Mouse (Mus musculus): ENCODE results near the gene Exosc5. TPM values are rescaled to one million over a fixed set of nuclear protein-coding genes. Genes with fewer than 3 reads are reported as not detected.

The Exosc5 gene
- 10 to 100 TPM; 20.3 to 23.2 TPM for total RNA-seq (2021)
- long read RNA-seq, experiment 1, transcript Exosc5-201 (6 exons, 1,020 nt), result major isoform, 28 of 41 reads
- long read RNA-seq, experiment 1, partial matches to known transcripts, result 2 of 41 reads
- long read RNA-seq, experiment 1, other reads (novel, unspliced or antisense), result 11 of 41 reads
- long read RNA-seq, experiment 2, transcript Exosc5-201 (6 exons, 1,020 nt), result major isoform, 23 of 29 reads
- long read RNA-seq, experiment 2, partial matches to known transcripts, result 0 of 29 reads
- long read RNA-seq, experiment 2, other reads (novel, unspliced or antisense), result 6 of 29 reads

DNA sequence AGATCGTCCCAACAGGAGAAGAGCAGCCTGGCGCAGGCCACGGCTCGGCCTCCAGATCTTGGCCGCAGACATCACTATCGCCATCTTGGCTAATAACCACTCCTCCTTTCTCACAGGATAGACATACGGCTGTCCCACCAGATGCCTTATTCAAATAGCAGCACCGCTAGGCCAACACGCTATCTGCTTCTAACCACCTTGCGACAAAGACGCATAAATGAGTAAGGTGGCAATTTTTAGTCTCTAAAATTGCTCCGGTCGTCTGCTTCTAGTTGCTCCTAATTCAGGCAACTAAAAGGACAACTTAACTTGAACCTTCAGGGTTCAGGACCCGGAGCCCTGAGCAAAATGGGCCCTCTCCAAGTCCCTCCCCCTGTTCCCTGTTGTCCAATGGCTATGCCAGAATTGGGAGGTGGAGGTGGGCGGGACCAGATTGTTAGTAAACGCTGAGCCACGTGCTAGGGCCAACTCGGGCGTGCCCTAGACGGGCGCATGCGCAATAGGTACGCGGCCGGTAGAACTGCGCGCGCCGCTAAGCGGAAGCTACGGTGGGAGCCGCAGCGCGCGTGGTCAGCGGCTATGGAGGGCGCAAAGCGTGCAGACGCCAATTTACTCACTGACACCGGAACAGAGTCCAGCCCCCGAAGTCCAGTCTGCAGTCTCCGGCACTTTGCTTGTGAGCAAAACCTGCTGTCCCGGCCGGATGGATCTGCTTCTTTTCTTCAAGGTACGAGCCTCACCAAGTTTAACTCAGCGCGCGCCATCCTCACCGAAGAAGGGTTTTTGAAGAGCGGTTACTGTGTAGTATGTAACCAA is at the start of gene Exosc5, which contains the start of gene Bckdha:
Gene Exosc5 (plus strand): TSS at position 508 of the 816 bp plus-strand sequence.
Gene Bckdha (minus strand): TSS at position 325 of the 816 bp plus-strand sequence.
- peak; percentile 99 to 100 for DNase-seq
- intact Hi-C loops (cut with DNase I), result no loop called here

DNA sequence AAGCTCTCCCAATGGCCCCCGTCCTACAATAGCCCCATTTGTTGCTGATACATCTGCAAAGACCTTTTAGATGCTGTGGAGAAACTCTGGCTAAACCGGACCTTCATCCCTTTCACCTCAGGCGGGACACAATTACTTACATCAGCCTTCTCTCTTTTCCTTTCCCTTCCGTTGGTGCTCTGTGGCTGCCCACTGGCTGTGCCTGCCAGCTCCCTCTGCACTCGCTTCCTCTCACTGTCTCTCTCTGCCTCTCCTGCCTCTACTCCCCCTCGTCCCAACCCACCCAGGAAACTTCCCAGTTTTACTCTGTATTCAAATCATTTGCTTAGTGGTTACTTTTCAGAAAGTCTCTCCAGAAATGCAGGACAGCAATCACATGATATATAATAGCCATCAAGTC is 48.9 kb upstream of the Exosc5 start:
- DNase-seq, result no peak
- intact Hi-C loops (cut with DNase I), result no loop called here

DNA sequence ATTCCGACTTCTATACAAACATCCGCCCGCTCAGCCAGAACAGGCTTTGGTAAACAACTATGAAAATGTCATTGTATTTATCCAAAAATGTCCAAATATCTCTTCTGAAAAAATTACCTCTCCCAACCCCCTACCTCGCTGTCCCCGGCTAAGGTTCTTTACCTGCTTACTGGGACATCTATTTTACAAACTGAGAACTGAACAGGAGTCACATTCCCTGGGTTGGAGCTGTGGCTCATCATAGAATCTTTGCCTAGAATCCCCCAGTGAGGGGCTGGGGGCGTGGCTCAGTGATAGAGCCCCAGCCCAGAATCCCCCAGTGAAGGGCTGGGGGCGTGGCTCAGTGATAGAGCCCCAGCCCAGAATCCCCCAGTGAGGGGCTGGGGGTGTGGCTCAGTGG is 47.5 kb upstream of the Exosc5 start:
- no peak for DNase-seq
- intact Hi-C loops (cut with DNase I), result no loop called here

DNA sequence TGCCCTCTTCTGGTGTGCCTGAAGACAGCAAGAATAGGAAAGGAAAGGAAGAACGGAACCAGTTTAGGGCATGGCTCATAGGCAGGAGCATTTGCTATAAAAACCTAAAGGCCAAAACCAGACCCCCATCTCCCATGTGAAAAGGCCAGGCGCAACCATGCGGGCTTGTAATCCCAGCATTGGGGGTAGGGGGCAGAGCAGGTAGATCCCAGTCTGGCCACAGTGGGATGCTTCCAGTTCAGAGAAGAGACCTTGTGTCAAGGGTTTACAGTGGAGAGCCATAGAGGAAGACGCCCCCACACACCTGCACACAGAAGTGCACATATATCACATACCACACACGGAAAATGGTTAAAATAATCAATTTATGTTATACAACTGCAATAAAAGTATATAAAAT is 44.9 kb upstream of the Exosc5 start:
- intact Hi-C loops (cut with DNase I), result no loop called here
- DNase-seq, result no peak

DNA sequence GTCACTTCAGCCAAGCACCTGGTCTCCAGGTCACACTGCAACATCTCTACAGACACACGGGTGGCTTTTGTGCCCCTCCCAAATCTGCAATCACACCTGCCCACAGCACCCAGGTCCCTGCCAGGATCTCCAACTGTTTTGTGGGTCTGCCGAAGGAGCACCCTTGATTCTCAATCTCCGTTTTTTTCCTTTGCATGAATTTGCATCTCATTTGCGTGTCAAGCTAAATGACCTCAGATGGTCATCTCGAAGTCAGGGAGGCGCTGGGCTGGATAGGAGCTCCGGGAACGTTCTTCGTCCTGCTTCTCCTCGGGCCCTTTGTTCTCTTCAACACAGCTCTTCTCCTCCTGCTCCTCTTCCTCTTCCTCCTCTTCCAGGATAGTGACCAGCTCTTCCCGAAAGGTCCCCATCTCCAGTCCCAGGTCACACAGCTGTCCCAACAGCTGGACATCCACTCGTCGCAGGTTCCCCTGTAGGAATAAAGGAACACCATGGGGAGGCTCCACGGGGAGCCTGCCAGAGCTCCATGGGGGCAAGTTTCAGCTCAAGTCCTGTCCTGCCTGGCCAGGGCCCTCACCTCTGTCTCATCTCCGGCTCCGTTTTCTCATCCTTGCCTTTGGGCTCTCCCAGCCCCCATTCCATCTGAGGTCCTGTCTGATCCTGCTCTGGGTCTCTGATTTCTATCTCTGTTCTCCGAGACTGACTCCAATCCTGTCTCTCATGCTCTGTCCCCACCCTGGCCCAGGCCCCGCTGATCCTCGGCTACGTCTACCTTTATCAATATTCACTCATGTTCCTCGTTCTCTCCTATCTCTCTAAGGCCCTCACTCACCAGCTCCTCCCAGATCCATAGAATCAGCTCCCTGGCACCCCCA is 43.9 kb upstream of the Exosc5 start:
- intact Hi-C loops (cut with DNase I), result no loop called here
- DNase-seq, result peak in 1 of 2 experiments; percentile 9

DNA sequence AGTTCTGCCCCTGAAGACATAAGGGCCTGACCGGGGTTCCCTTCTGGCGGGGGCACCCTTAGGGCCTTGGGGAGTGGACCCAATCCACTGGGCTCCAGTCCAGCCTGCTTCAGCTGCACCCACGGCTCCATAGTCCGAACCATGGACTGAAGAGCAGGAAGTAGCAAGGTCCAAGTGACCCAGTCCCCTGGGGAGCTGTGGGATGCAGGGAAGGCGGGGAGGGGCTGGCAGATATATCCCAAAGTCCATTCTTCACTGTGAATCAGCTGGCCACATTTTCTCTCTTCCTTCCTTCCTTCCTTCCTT is 43.3 kb upstream of the Exosc5 start, which contains the start of gene Erich4:
Gene Erich4 (minus strand): TSS at position 187 of the 306 bp plus-strand sequence.
- intact Hi-C loops (cut with DNase I), result no loop called here

DNA sequence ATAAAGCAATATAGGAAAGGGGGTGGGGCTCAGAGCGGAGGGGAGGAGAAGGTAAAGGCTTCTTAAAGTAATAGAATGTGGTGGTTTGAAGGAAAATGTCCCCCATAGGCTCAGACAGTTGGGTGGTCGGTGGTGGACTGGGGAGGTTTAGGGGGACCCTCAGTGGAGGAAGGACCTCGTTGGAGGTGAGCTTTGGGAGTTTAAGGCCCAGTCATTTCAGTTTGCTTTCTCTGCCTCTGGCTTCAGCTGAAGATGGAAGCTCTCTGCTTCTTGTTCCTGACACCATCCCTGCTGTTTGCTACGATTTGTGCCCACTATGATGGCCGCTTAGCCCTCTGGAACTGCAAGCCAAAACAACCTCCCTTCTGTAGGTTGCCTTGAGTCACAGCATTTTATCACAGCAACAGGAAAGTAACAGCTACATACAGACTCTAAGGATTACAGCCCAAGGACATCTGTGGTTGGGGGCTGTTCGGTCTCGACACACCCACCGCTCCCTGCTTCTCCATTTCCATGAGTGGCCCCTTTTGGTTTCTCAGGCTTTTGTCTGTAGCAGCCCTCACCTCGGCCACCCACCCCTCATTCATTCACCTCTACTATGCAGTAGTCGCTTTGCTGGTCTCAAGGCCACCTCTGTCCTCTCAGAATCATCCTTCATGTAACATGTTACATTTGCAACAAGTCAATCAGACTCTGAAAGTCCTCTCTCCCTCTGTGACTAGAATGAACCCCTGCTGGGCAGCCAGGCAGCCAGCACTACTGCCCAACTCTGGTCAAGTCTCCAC is 41.4 kb upstream of the Exosc5 start:
- peak in 1 of 2 experiments; percentile 5 for DNase-seq
- intact Hi-C loops (cut with DNase I), result no loop called here

More for the DNA sequence above, 43.3 kb upstream of the Exosc5 start, which contains the start of gene Erich4:
- DNase-seq, result no peak

DNA sequence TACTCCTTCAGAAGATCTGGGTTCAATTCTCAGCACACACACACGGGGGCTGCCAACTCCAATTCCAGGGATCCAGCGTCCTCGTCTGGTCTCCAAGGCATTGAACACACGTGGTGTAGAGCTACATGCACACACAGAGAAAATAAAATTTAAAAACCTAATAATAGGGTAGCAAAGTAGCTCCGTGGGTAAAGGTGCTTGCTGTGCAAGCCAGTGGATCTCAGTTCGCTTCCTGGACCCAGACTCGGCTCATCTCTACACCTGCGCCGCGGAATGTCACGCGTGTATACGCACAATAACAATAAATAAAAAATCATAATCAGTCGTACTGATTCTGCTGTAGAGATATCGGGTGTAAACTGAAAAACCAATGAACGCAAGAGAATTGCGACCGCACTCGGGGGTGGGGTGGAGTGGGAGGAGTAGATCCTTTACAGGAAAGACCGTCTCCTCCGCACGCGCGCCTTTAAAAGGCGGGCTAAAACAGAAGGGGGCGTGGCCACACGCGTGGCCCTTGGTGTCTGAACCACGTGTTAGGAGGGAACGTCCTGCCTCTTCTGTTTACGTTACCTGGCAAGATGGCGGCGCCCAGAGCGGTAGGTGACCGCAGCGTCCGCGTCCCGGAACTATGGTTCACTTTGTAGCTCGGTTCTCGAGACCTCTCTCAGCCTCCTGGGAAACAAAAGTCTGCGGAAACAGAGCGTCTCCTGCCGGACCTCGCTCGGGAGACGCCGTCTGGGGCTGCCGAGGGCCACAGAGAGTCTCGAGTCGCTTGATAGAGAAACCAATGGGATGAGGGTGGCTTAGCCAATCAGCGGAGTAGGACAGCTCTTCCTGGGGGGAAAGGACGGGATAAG is 39.9 kb upstream of the Exosc5 start, which contains the start of gene Dmac2:
Gene Dmac2 (plus strand): TSS at position 550 of the 857 bp plus-strand sequence.
- intact Hi-C loops (cut with DNase I), result no loop called here
- peak; percentile 88 for DNase-seq

DNA sequence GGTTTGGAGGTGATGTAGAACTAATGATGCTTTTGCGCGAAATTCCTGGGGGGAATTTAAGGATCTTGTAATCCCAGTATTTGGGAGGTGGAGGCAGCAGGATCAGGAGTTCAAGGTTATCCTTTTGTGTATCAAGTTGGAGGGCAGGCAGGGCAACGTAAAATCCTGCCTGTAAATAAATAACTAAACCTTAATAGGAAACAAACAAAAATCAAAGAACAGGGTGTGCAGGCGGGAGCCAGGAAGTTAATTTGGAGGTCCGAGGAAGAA is 39.3 kb upstream of the Exosc5 start:
- intact Hi-C loops (cut with DNase I), result no loop called here
- no peak for DNase-seq

DNA sequence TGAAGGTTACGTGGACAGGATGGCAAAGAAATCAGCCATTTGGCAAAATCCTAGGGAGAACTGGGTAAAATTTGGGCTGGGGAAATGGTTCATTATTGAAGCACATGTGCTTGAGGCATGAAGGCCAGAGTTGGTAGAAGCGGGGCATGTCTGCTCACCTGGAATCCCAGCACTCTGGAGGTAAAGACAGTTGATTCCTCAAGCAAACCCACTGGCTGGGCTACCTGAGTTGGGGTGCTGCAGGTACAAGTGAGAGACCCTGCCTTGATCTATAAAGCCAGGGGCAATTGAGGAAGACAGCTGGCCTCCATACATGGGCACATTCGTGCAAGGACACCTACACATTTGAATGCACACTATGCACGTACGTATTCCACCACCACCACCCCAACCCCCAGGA is 38.9 kb upstream of the Exosc5 start:
- intact Hi-C loops (cut with DNase I), result no loop called here
- DNase-seq, result peak in 1 of 2 experiments; percentile 6

DNA sequence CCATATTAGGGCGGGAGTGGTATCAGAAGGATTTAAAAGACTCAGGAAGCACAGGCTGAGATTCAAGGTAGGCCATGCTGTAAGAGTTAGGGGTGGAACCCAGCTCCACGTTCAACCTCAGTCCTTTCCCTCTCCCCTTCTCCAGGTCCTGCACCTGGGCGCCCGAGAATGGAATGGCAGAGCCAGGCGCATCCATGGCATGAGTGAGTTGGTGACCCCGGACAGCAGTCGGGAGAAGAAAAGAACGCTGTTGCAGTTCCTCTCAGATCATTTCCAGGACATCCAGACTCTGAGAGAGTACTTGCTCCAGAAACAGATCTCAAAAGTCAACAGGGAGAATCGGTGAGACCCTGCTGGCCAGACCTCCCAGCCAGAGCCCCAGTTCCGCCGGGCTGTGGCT is 38.2 kb upstream of the Exosc5 start:
- DNase-seq, result peak in 1 of 2 experiments; percentile 11
- intact Hi-C loops (cut with DNase I), result no loop called here

DNA sequence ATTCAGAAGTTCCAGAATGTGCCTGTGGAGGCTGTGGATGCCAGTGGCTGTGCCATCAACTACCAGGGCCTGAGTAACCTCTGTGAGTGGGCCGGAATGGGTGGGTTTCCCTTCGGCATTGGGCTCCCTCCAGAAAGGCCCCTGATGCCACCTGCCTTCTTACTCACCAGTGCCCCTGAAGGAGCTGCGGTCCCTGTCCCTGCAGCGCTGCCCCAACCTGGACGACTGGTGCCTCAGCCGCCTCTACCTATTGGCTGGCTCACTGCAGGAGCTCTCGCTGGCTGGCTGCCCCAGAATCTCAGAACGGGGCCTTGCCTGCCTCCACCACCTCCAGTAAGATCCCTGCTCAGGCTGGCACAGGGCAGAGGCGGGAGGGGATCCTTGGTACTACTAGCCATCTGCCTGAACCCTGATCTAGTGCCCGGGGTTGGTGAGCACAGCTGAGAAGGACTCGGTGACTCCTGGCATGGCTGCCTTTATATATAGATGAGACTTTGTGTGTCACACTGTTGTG is 35.0 kb upstream of the Exosc5 start:
- DNase-seq, result no peak
- intact Hi-C loops (cut with DNase I), result no loop called here

DNA sequence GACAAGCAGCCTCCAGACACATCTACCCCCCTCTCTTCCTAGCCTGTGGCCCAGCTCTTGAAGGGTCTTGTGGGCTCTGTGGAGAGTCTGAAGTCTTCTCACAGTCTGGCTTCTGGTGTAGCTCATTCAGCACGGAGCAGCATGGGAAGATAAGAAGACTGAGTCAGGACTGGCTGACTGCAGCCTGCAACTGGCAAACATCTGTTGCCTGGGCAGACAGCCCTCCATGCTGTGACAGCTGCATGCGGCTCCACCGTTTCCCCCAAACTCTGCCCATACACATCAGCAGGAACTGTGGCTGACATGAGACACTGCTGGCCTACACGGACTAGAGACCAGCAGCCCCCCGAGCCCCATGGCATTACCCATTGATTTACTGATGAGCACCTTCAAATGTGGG is 34.1 kb upstream of the Exosc5 start:
- no peak for DNase-seq
- intact Hi-C loops (cut with DNase I), result no loop called here

DNA sequence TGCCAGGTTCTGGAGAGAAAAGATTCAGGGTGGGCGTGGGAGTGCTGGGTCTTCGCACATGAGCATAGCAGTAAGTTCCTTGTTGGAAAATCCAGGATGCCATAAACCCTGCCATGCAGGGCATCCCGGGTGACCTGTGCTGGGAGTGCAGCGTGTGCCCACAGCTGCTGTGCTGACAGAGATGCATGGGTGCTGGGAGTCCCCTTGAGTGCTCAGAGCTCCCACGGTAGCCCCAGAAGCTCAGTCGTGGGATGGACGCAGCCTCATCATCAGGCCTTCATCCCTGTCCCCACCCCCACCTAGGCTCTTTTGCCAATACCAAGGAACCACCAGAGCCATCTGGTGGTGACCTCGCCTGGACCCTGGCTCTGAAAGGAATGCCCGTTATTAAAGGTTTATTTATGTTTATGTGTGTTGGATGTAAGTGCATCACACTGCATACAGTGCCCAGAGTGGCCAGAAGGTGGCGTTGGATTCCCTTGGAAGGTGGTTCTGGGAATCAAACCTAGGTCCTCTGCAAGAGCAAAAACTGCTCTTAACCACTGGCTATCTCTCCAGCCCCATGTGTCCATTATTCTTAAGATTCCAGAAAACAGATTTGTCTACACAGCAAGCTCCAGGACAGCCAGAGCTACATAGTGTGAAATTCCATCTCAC is 33.2 kb upstream of the Exosc5 start:
- DNase-seq, result no peak
- intact Hi-C loops (cut with DNase I), result no loop called here

DNA sequence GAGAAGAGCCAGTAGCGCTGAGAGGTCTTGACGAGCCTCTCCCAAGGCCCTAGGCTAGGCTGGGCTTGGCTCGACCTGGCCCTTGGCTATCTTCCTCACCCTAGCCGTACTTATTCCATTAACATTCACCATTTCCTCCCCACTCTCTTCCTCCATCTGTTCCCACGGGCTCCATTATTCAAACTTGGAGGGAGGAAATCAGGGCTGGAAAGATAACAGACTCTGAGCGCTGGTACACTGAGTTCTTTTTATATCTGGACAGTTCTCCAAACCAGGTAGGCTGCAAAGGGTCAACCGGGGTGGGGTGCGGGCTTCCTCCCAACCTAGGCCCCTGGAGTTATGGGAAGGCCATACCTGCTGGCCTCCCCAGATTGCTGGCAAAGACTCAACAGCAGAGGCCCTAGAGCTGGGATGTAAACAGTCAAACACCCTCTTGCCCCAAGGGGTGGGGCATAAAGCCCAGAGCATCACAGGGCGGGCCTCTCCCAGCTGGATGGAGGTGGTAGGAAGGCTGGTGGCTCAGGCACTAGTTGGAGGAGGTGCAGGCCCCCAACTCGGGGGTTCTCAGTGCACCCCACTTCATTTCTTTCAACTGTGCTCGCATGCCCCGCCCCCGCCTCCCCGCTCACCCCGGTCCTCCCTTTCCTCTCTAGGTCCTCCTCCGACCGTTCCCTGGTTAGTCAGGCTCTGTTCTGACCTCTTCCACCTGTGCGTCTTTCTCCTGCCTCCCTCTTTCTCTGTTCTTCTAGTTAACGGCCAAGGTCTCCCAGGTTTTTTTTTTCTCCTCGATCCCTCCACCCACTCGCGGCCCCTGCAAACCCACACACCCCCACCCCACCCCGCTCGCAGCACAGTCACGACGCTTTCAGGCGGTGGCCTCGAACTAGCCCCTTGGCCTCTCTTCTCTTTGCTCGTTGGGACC is 32.2 kb upstream of the Exosc5 start, which contains the start of gene B3gnt8:
Gene B3gnt8 (plus strand): TSS at position 146 of the 922 bp plus-strand sequence.
- intact Hi-C loops (cut with DNase I), result no loop called here
- peak; percentile 59 to 60 for DNase-seq

DNA sequence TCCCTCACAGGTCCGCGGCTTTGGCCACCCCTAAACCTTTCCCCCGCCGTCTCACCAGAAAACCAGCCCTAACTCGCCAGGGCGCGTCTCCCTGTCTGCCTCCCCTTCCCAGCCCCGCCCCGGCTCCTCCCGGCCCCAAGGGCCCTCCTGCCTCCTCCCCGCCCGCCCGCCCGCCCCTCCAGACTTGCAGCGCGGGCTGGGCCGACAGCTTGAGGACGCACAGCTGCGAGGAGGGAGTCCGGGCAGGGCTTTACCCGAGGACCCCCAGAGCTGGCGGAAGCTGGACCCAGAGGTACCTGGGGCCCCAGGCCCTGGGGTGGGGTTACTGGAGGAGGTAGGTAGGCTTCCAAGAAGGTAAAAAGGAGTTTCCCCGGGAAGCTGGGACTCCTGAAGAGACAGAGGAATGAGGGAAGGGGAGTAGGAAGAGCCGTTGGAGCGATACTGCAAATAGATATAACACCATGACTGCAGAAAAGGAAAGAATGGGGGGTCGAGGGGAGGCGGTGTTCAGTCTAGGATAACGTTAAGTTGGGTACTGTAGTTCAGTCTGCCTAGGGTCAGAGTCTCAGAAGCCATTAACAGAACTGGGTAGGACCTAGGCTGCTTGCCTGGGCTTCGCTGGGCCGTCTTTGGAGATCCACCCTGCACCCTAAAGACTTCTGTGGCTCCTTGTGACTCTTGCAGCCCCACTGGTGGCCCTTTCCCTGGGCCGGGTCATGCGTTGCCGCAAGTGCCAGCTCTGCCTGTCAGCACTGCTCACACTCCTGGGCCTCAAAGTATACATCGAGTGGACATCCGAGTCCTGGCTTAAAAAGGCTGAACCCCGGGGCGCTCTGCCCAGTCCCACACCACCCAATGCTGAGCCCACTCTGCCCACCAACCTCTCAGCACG is 31.3 kb upstream of the Exosc5 start:
- peak in 1 of 2 experiments; percentile 78 for DNase-seq
- intact Hi-C loops (cut with DNase I), result no loop called here

DNA sequence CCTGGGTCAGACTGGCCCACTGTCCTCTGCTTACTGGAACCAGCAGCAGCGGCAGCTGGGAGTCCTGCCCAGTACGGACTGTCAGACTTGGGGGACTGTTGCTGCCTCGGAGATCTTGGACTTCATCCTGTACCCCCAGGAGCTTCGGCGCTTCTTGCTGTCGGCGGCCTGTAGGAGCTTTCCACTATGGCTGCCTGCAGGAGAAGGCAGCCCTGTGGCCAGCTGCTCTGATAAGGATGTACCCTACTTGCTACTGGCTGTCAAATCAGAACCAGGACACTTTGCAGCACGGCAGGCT is 30.7 kb upstream of the Exosc5 start:
- no peak for DNase-seq
- intact Hi-C loops (cut with DNase I), result no loop called here
